Mouse (Mus musculus) MEL (cell line): ENCODE data around the gene Ankrd39. TPM values are rescaled to one million over a fixed set of nuclear protein-coding genes. Genes with fewer than 3 reads are reported as not detected.

Experiments used
- DNase-seq: peaks from one replicate; pipeline ENCODE4 v3.0.0; 2011; ENCODE audit warnings: low read depth, low spot score
- H3K27ac ChIP-seq: 2 replicates; pipeline ENCODE4 v1.5.1; 2012; ENCODE audit warnings: low read depth, mild to moderate bottlenecking, control low read depth, low read length, moderate library complexity; ENCODE audit not compliant: control insufficient read depth
- H3K27me3 ChIP-seq, 2 experiments: fragments of 150-350 bp in 1 of 2; sonication (generic) in 1 of 2; 2 replicates each; pipeline ENCODE4 v1.6.1; 2012; ENCODE audit warnings: low read length in 2 of 2, mild to moderate bottlenecking in 2 of 2, improper control_type of control experiment in 1 of 2, moderate library complexity in 1 of 2; ENCODE audit not compliant: insufficient read depth in 2 of 2, control insufficient read depth in 1 of 2
- H3K36me3 ChIP-seq, 2 experiments: 2 replicates each; pipeline ENCODE4 v1.6.1; 2012 to 2014; ENCODE audit warnings: low read length in 2 of 2, improper control_type of control experiment in 1 of 2, inconsistent platforms in 1 of 2, mild to moderate bottlenecking in 1 of 2; ENCODE audit not compliant: insufficient read depth in 2 of 2, control insufficient read depth in 1 of 2
- H3K4me1 ChIP-seq, 2 experiments: fragments of 150-350 bp in 1 of 2; sonication (generic) in 1 of 2; 2 replicates each; pipeline ENCODE4 v1.6.1; 2012; ENCODE audit warnings: low read length in 2 of 2, improper control_type of control experiment in 1 of 2, mild to moderate bottlenecking in 1 of 2; ENCODE audit not compliant: insufficient read depth in 2 of 2, control insufficient read depth in 1 of 2
- H3K4me3 ChIP-seq, 2 experiments: fragments of 150-350 bp in 1 of 2; sonication (generic) in 1 of 2; 2 replicates each; pipeline ENCODE4 v1.5.1; 2012; ENCODE audit warnings: low read depth in 2 of 2, low read length in 2 of 2, mild to moderate bottlenecking in 2 of 2, moderate library complexity in 2 of 2, control low read depth in 1 of 2, improper control_type of control experiment in 1 of 2; ENCODE audit not compliant: control insufficient read depth in 1 of 2, insufficient read depth in 1 of 2
- H3K79me2 ChIP-seq: 2 replicates; pipeline ENCODE4 v1.6.1; 2012; ENCODE audit warnings: mild to moderate bottlenecking, low read length, moderate library complexity; ENCODE audit not compliant: control insufficient read depth, poor library complexity, insufficient read depth
- H3K9ac ChIP-seq: 2 replicates; pipeline ENCODE4 v1.6.1; 2012; ENCODE audit warnings: low read depth, mild to moderate bottlenecking, control low read depth, low read length, moderate library complexity; ENCODE audit not compliant: control insufficient read depth, poor library complexity, severe bottlenecking
- H3K9me3 ChIP-seq: fragments of 150-350 bp; sonication (generic); replicated peaks from 2 replicates; pipeline ENCODE4 v1.6.1; 2012; ENCODE audit warnings: mild to moderate bottlenecking, low read length, improper control_type of control experiment, moderate library complexity; ENCODE audit not compliant: insufficient read depth
- BHLHE40 ChIP-seq: IDR thresholded peaks from 2 replicates; pipeline ENCODE4 v1.6.1; 2012; ENCODE audit warnings: low read depth, mild to moderate bottlenecking, inconsistent platforms, low read length, improper control_type of control experiment, borderline replicate concordance
- CHD1 ChIP-seq: IDR thresholded peaks from 2 replicates; pipeline ENCODE4 v1.6.1; 2012; ENCODE audit warnings: low read depth, mild to moderate bottlenecking, inconsistent platforms, low read length, improper control_type of control experiment
- CHD2 ChIP-seq: IDR thresholded peaks from 2 replicates; pipeline ENCODE4 v1.6.1; 2011; ENCODE audit warnings: low read length, improper control_type of control experiment
- CTCF ChIP-seq, 3 experiments: IDR thresholded peaks in 2 of 3; conservative IDR thresholded peaks in 1 of 3; 2 replicates each; pipeline ENCODE4 v1.5.1; 2011 to 2012; ENCODE audit warnings: low read length in 3 of 3, low read depth in 2 of 3, mild to moderate bottlenecking in 2 of 3, improper control_type of control experiment in 1 of 3, inconsistent platforms in 1 of 3, mixed read lengths in 1 of 3, moderate library complexity in 1 of 3; ENCODE audit not compliant: control insufficient read depth in 1 of 3, insufficient read depth in 1 of 3, poor library complexity in 1 of 3, severe bottlenecking in 1 of 3
- E2F4 ChIP-seq: IDR thresholded peaks from 2 replicates; pipeline ENCODE4 v1.6.1; 2011; ENCODE audit warnings: low read depth, low read length, improper control_type of control experiment, borderline replicate concordance
- ELF1 ChIP-seq: IDR thresholded peaks from 2 replicates; pipeline ENCODE4 v1.6.1; 2014; ENCODE audit warnings: low read depth, mild to moderate bottlenecking, inconsistent platforms, low read length, improper control_type of control experiment, moderate library complexity
- EP300 ChIP-seq, 2 experiments: IDR thresholded peaks; 2 replicates each; pipeline ENCODE4 v1.6.1; 2011; ENCODE audit warnings: improper control_type of control experiment in 2 of 2, low read length in 2 of 2, low read depth in 1 of 2, mild to moderate bottlenecking in 1 of 2
- ETS1 ChIP-seq: IDR thresholded peaks from 2 replicates; pipeline ENCODE4 v1.6.1; 2012; ENCODE audit warnings: low read depth, mild to moderate bottlenecking, inconsistent platforms, low read length, improper control_type of control experiment, moderate library complexity
- GABPA ChIP-seq: IDR thresholded peaks from 2 replicates; pipeline ENCODE4 v1.6.1; 2012; ENCODE audit warnings: low read depth, mild to moderate bottlenecking, inconsistent platforms, low read length, improper control_type of control experiment, moderate library complexity
- JUND ChIP-seq: IDR thresholded peaks from 2 replicates; pipeline ENCODE4 v1.6.1; 2011; ENCODE audit warnings: low read depth, mild to moderate bottlenecking, improper control_type of control experiment, low read length
- MAFK ChIP-seq: IDR thresholded peaks from 2 replicates; pipeline ENCODE4 v1.6.1; 2011; ENCODE audit warnings: low read depth, mild to moderate bottlenecking, low read length, improper control_type of control experiment, borderline replicate concordance
- MAX ChIP-seq: IDR thresholded peaks from 2 replicates; pipeline ENCODE4 v1.6.1; 2011; ENCODE audit warnings: low read length, improper control_type of control experiment
- MAZ ChIP-seq: IDR thresholded peaks from 2 replicates; pipeline ENCODE4 v1.6.1; 2012; ENCODE audit warnings: low read depth, mild to moderate bottlenecking, inconsistent platforms, low read length, improper control_type of control experiment
- MEF2A ChIP-seq: IDR thresholded peaks from 2 replicates; pipeline ENCODE4 v1.6.1; 2014; ENCODE audit warnings: low read depth, mild to moderate bottlenecking, inconsistent platforms, low read length, improper control_type of control experiment; ENCODE audit not compliant: poor library complexity, insufficient replicate concordance, severe bottlenecking; ENCODE audit errors: extremely low read depth
- MXI1 ChIP-seq: IDR thresholded peaks from 2 replicates; pipeline ENCODE4 v1.6.1; 2011; ENCODE audit warnings: mild to moderate bottlenecking, low read depth, low read length, improper control_type of control experiment
- MYB ChIP-seq: IDR thresholded peaks from 2 replicates; pipeline ENCODE4 v1.6.1; 2011; ENCODE audit warnings: mild to moderate bottlenecking, low read depth, low read length, improper control_type of control experiment
- MYC ChIP-seq: IDR thresholded peaks from 2 replicates; pipeline ENCODE4 v1.6.1; 2011; ENCODE audit warnings: low read depth, mild to moderate bottlenecking, low read length, improper control_type of control experiment, moderate library complexity
- NELFE ChIP-seq: IDR thresholded peaks from 2 replicates; pipeline ENCODE4 v1.6.1; 2011; ENCODE audit warnings: low read depth, low read length, improper control_type of control experiment
- POLR2AphosphoS5 ChIP-seq: IDR thresholded peaks from 2 replicates; pipeline ENCODE4 v1.6.1; 2012; ENCODE audit warnings: low read depth, borderline replicate concordance, mild to moderate bottlenecking, inconsistent platforms, low read length, moderate library complexity, mixed read lengths
- RCOR1 ChIP-seq: IDR thresholded peaks from 2 replicates; pipeline ENCODE4 v1.6.1; 2012; ENCODE audit warnings: low read depth, mild to moderate bottlenecking, inconsistent platforms, low read length, improper control_type of control experiment
- TAL1 ChIP-seq: IDR thresholded peaks from 2 replicates; pipeline ENCODE4 v1.6.1; 2012; ENCODE audit warnings: mild to moderate bottlenecking, inconsistent platforms, low read length, moderate library complexity, mixed read lengths
- UBTF ChIP-seq: IDR thresholded peaks from 2 replicates; pipeline ENCODE4 v1.6.1; 2012; ENCODE audit warnings: low read depth, mild to moderate bottlenecking, inconsistent platforms, low read length, improper control_type of control experiment, moderate library complexity, borderline replicate concordance; ENCODE audit not compliant: insufficient read depth
- USF1 ChIP-seq: IDR thresholded peaks from 2 replicates; pipeline ENCODE4 v1.6.1; 2014; ENCODE audit warnings: low read depth, mild to moderate bottlenecking, inconsistent platforms, low read length, improper control_type of control experiment, moderate library complexity
- USF2 ChIP-seq, 2 experiments: IDR thresholded peaks; 2 replicates each; pipeline ENCODE4 v1.6.1; 2011 to 2012; ENCODE audit warnings: improper control_type of control experiment in 2 of 2, low read length in 2 of 2, borderline replicate concordance in 1 of 2, inconsistent platforms in 1 of 2, low read depth in 1 of 2, mild to moderate bottlenecking in 1 of 2; ENCODE audit not compliant: insufficient read depth in 1 of 2
- ZC3H11A ChIP-seq: IDR thresholded peaks from 2 replicates; pipeline ENCODE4 v1.6.1; 2012; ENCODE audit warnings: low read depth, mild to moderate bottlenecking, inconsistent platforms, low read length, improper control_type of control experiment
- ZKSCAN1 ChIP-seq: IDR thresholded peaks from 2 replicates; pipeline ENCODE4 v1.6.1; 2012; ENCODE audit warnings: low read depth, mild to moderate bottlenecking, inconsistent platforms, low read length, improper control_type of control experiment, moderate library complexity
- ZMIZ1 ChIP-seq: IDR thresholded peaks from 2 replicates; pipeline ENCODE4 v1.6.1; 2012; ENCODE audit warnings: low read depth, mild to moderate bottlenecking, inconsistent platforms, low read length, improper control_type of control experiment, moderate library complexity
- ZNF384 ChIP-seq: IDR thresholded peaks from 2 replicates; pipeline ENCODE4 v1.6.1; 2012; ENCODE audit warnings: low read depth, mild to moderate bottlenecking, inconsistent platforms, low read length, improper control_type of control experiment
- polyA plus RNA-seq, 2 experiments: library from polyadenylated mRNA; stranded (reverse) in 1 of 2; unstranded in 1 of 2; fragments of >175 nt in 1 of 2; fragments of >200 nt in 1 of 2; gene quantifications; 2 replicates each; pipeline versions ENCODE4 v1.2.1 to v1.2.4; 2012; ENCODE audit warnings: low replicate concordance in 2 of 2, low read depth in 1 of 2; ENCODE audit not compliant: insufficient read length in 2 of 2, insufficient read depth in 1 of 2, missing spikeins in 1 of 2
- total RNA-seq: library from RNA; depleted of rRNA; stranded (reverse); fragments of 300-350 nt; gene quantifications from 2 replicates; pipeline ENCODE4 v1.2.3, GENCODE M21; 2012

The Ankrd39 gene
- total and polyA plus RNA-seq, 3 experiments = 9.7 to 14.4 TPM; not detected in 1

DNA sequence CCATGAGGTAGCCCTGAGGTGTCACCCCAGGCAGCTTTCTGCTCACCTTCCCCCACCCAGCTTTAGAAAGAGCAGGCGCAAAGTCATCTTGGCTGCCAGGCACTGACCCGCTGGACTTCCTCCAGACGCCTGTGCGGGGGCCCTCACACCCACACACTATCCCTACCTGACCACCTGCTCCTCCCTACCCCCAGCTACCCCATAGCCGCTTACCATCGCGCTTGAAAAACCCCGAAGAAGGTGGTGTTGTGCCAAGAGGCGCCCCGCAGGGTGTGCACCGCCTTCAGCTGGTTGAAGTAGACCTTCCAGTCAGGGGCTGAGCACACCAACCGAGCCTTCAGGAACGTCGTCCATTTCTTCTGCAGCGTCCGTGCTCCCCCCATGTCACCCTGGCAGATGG lies 5.3 kb upstream of the Ankrd39 start:
- no peak for DNase-seq
- no peaks in the 10 kb centered on the region for H3K36me3 ChIP-seq
- peaks cover 0 to under 1% of the 10 kb centered on the region in 2 experiments; a peak in 2 of 4 replicates for H3K27me3 ChIP-seq
- TF ChIP-seq POLR2AphosphoS5 = no peak
- TF ChIP-seq RCOR1 = no peak
- no peak for TF ChIP-seq MAFK
- TF ChIP-seq CHD1 = no peak
- no peak for TF ChIP-seq MAZ
- TF ChIP-seq MYB = no peak
- TF ChIP-seq ELF1 = no peak
- no peak for TF ChIP-seq E2F4
- no peak for TF ChIP-seq USF2 (IDR thresholded peaks at IDR 0.05; ENCODE audit: borderline replicate concordance in 1 of 2, insufficient read depth in 1 of 2, low read depth in 1 of 2, low read length in 2 of 2)
- no peak for TF ChIP-seq MXI1
- no peak for TF ChIP-seq JUND
- no peak for TF ChIP-seq ZKSCAN1
- TF ChIP-seq ETS1 = no peak
- no peak for TF ChIP-seq ZMIZ1
- TF ChIP-seq EP300 (IDR thresholded peaks at IDR 0.05; ENCODE audit: low read depth in 1 of 2, low read length in 2 of 2) = no peak
- no peak for TF ChIP-seq MYC
- no peak for TF ChIP-seq UBTF
- no peak for TF ChIP-seq CHD2
- no peak for TF ChIP-seq GABPA
- no peak overlapping the region for H3K4me3 ChIP-seq
- H3K4me1 ChIP-seq = peaks cover 0 to 1% of the 10 kb centered on the region in 2 experiments; a peak in 2 of 4 replicates
- H3K9ac ChIP-seq = no peak overlapping the region
- H3K27ac ChIP-seq = no peak overlapping the region
- H3K9me3 ChIP-seq = no peaks in the 10 kb centered on the region
- no peaks in the 10 kb centered on the region; the same call in 1 of the 2 replicates for H3K79me2 ChIP-seq

GRCm38 (mm10) chr1:36551904-36552303 lies 4.7 kb upstream of the Ankrd39 start:
- peaks cover 0 to 3% of the 10 kb centered on the region in 2 experiments; a peak in 2 of 4 replicates for H3K4me1 ChIP-seq
- no peak overlapping the region for H3K27ac ChIP-seq
- TF ChIP-seq ZC3H11A (no peak), E2F4 (no peak), MEF2A (no peak), EP300 (IDR thresholded peaks at IDR 0.05; ENCODE audit: low read depth in 1 of 2, low read length in 2 of 2) (no peak), UBTF (no peak), GABPA (no peak), POLR2AphosphoS5 (no peak), BHLHE40 (no peak), TAL1 (no peak), USF1 (no peak), MAX (no peak), NELFE (no peak), ZNF384 (no peak), JUND (no peak), ELF1 (no peak), CTCF (IDR thresholded peaks at IDR 0.05 in 2 of 3, conservative IDR thresholded peaks at IDR 0.05 in 1 of 3; ENCODE audit: control insufficient read depth in 1 of 3, insufficient read depth in 1 of 3, low read depth in 2 of 3, low read length in 3 of 3, poor library complexity in 1 of 3, severe bottlenecking in 1 of 3) (no peak)
- H3K9me3 ChIP-seq = no peaks in the 10 kb centered on the region
- DNase-seq = no peak
- no peaks in the 10 kb centered on the region for H3K36me3 ChIP-seq
- no peaks in the 10 kb centered on the region for H3K27me3 ChIP-seq
- peaks cover under 1% of the 10 kb centered on the region; the same call in 1 of the 2 replicates for H3K79me2 ChIP-seq
- H3K4me3 ChIP-seq = no peak overlapping the region
- H3K9ac ChIP-seq = no peak overlapping the region
